Mouse (Mus musculus): Measurements from ENCODE around the gene Tmf1.

Tmf1 gene

DNA sequence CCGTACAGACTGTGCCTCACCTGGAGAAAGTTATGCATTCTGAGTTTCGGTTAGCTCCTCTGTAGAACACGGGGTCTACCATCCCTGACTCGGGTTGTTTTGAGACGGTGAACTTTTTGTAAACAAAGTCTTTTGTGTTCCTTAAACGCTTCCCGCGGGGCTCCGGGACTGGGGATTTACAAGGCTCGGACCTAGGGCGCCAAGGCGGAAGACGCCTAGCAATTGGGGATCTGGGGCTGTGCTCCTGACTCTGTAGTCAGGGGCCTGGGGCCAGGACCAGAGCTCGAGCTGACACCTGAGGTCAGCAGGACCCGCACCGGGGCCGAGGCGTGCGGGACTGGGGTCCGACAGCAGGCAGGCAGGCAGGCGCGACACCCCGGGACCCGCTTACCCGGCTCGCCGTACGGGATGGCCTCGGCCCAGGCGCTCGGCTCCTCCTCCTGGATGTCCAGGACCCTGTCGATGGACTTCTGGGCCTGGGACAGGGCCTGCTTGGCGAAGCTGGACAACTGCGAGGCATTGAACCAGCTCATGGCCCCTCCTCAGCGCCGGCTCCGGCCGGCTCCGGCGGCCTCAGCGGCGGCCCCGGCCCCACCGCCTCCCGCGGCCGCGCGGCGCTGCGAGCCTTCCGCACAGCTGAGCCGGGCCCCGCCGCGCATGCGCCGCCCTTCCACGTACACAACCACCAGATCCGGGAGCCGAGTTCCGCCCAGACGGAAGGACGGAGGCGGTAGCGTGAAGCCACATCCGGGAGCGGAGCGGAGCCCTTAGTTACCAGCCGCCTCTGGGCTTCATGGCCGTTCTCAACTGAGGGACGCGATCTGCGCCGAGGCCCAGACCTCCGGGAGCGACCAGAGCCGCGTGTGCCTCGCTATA lies at the start of gene Tmf1:
Gene Tmf1 (minus strand): TSS at position 632 of the 876 bp plus-strand sequence.
- in situ Hi-C loops (cut with MseI, MboI), result no loop called here

DNA sequence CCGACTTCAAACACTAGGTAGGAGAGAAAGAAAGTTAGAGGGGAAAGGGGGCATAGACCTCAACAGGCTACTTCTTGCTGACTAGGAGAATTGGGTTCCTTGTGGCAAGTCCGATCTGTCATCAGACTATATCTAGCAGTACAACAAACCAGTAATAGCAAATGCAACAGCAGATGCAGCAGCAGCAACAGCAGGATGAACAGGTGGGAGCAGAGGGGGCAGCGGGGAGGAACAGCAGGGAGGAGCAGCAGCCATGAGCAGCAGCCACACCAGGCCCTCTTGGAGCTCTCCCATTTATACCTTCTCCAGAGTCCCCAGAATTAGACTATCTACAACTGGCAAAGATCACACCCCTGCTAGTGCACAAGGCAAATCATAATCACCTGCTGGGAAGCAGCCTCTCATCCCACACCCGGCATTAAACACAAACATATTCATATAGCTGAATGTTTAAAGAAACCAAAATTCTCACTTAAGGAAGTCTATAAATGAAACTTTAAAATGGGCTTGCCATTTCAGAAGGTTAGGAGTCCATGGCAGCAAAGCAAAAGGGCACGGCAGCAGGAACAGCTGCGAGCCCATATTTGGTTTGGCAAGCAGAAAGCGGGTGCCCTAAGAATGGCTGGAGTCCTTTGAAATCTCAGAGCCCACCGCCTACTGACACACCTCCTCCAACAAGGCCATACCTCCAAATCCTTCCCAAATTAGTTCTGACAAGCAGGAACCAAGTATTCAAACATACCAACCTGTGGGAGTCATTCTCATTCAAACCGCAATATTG lies 48.3 kb upstream of the Tmf1 start:
- in situ Hi-C loops (cut with MseI, MboI), result no loop called here

DNA sequence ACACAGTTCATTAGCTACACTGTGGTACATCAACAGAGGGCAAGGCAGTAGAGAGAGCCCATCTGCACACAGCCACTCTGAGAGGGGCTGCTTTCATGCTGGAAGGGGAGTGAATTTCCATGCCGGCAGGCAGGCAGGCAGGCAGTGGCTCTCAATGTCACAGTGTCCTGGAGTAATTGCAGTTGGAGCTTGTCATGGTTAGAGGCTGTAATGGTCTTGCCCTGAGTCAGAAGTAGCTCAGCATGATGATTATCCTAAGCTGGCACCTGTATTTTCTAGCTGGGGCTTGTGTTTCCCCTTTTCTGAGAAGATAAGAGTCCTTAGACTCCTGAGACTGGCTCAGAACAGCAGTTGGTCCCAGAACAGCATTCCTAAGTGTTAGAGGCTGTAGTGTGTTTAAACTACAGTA lies 47.2 kb upstream of the Tmf1 start:
- in situ Hi-C loops (cut with MseI, MboI), result no loop called here

DNA sequence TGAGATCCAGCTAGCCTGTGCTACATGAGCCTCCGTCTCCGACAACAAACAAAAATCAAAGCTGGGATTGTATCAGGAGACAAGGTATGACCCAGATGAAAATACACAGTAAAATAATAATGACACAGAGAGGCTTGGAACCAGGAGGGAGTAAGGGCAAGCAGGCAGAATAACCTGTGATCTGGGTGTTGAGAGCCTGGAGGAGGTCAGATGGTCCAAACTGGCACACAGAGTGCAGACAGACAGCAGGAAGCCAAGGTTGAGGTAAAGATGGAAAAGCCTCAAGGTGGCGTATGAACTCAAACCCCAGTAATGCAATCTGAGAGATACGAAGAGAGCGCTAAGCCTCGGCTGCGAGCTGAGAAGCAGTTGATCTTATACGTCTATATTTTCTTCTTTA lies 45.6 kb upstream of the Tmf1 start:
- in situ Hi-C loops (cut with MseI, MboI), result no loop called here

DNA sequence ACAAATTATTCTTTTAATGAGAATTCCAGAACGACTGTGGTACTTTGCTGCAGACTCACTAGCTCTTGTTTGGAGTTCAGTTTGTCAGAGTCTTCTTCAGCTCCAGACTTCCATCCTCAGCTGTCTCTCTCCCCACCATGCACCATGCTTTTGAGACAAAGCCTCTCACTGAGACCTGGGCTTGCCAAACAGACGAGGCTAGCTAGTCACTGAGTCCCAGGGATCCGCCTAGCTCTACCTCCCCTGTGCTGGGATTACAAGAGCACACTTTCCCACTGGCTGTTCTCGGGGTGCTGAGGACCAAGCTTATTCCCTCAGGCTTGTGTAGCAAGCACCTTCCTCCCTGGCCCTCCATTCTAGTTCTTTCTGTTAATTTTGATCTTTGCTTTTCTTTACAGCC lies 44.6 kb upstream of the Tmf1 start:
- in situ Hi-C loops (cut with MseI, MboI), result no loop called here

DNA sequence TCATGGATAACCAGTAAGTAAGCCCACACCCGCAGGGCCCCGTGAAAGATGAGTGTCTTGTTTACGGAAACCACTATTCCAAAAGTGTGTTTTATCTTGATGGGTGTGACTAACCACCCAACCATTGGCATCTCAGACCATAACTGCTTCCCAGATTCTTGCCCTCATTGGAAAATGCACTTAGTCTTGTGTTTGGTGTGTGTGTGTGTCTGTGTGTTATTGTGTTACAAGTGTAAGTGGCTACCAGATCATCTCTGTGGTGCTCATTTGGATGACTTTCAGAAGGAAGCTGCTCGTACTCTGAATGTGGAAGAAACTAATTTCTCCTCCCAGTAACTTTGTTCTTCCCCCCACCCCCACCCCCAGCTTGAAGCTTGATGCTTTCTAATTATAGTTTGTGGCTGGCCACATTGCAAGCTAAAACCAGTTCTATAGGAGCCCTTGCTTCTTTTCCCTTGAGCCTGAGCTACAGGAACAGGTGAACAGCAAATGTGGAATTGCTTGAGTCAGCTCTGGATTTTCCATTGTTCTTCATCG lies 44.1 kb upstream of the Tmf1 start:
- in situ Hi-C loops (cut with MseI, MboI), result no loop called here

DNA sequence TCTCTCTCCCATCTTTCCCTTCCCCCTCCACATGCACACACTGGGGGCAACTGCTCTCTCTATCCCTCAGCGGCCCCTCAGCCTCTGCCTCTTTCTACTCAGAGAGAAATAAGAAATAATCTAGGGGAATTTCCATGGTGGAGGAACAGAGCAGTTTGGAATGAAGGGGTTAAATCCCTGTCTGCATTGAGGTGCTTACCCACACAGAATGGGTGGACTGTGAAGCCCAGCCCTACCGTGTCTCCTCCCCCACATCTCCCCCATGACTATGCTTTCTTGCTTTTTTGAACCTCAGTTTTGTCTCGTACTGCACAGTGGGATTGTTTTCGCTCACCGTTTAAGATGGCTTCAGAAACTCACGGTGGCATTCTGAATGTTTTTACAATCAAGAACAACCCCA lies 43.4 kb upstream of the Tmf1 start:
- in situ Hi-C loops (cut with MseI, MboI), result no loop called here

DNA sequence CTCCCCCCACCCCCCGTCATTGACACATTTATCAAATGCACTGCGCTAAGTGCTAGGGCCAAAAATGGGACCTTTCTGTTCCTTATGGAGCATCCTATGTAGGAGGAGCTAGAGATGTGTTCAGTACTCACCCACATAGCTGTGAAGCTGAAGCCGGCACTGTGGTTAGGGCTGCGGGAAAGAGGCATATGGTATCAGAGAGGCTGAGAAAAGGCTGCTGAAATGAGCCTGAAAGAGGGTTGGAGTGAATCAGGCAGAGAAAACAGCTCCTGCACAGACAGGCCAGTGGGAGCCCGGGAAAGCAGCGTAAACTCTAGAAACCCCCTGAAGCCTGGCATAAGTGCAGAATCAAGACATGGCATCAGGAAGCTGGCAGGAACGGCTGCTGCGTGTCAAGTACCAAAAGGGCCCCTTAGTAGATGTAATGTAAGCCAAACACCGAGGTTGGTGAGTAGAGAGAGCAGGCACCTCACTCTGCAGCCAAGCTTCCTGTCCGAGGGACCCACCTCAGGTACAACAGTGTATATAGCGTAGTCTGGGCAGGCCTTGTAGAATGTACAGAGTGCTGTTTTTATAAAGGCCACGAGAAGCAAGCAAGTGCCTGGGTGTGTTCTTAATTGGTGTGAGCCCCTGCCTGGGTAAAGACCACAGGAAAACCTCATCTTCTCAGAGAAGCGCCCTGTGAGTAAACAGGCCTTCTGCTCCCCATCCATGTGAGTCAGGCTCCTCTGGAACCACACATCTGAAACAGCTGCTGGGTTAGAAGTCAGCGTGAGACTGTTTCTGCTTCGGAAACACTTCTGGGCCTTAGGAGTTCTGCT lies 42.5 kb upstream of the Tmf1 start:
- in situ Hi-C loops (cut with MseI, MboI), result no loop called here

DNA sequence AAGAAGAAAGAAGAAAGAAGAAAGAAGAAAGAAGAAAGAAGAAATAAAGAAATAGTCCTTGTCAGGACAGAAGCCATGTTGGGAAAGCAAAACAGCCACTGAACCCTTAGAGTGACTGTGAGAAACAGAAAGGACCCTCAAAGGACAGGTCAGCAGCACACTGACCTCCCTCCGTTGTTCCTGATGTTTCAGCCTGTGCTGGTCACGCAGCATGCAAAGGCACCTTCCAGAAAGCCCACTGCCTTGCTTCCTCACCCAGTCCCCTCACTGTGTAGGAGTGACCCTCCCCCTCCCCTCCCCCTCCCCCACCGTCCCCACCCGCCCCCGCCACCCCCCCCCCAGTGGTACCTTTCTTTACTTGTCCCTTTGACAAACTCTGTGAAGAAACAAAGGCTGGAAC lies 41.8 kb upstream of the Tmf1 start:
- in situ Hi-C loops (cut with MseI, MboI), result no loop called here

DNA sequence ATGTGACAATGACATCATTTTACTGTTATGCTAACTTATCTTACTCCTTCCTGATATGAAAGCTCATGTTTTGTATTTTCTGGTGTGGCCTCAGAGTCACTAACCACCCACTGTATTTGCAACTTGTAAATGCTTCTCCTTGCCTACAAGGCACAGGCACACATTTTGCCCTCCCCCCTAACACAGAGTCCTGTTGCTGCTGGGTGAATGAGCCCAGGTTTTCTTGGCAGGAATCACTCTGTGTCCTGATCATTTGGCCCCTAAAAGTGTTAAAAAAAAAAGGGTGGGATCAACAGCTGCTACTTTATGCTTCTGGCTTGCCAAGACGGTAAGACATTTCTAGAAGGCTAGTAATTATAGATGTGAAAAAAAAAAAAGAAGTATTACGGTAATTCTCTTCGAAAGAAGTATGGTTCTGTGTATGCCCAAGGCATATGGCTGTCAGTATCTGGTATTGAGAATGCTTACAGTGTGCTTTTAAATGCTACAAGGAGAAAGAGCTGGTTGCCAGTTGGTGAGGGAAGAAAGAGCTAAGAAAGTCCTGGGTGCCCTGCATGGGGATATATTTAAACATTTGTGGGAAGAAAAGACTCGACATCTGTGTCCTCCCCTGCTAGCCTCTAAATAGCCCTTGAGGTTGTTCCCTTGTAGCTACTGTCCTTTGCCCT lies 37.4 kb upstream of the Tmf1 start:
- in situ Hi-C loops (cut with MseI, MboI), result no loop called here

DNA sequence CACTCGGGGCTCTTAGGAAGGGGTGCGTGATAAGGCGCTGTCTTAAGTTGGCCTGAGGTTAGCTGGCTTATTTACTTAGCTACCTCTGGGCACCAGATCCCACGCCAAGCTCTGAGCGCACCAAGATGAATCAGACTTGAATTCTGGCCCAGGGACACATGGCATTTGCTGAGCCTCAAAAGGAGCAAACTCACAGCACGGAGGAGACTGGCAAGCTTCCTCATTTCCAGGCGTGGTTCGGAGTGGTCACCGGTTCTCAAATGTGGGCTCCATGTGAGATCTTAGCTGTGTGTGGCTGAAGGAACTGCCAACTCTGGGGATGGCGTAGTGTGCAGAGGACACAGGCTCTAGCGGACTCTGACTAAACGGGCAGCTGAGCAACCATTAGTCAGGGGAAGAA lies 33.1 kb upstream of the Tmf1 start:
- in situ Hi-C loops (cut with MseI, MboI), result no loop called here

DNA sequence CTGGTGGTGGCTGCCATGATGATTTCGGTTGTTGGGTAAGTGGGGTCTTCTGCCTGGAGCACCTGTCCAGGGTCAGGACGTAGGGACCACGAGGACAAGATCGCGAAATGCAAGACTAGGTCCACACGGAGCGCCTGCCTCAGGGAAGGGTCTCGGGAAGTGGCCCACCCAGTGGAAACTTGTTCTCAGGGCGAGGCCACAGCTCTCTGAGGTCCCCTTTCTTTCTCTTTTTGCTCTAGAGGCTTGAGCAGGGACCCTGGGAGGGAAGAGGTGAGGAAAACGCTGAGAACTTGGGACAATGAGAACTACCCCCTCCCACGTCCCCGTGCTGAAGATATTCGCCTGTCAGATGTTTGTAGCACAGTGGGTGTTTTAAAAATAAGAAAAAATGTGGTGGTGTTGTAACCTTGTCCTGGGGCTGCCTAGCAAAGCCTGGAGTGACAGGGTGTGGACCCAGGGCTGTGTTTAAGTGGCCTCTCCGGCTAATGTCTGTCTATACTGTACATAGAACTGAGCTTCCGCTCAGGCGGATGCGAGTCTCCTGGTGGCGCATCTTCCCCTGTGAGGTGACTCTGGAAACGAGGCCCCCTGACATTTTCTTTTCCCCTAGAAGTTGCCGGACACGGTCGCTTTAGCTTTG lies 32.2 kb upstream of the Tmf1 start:
- in situ Hi-C loops (cut with MseI, MboI), result no loop called here

DNA sequence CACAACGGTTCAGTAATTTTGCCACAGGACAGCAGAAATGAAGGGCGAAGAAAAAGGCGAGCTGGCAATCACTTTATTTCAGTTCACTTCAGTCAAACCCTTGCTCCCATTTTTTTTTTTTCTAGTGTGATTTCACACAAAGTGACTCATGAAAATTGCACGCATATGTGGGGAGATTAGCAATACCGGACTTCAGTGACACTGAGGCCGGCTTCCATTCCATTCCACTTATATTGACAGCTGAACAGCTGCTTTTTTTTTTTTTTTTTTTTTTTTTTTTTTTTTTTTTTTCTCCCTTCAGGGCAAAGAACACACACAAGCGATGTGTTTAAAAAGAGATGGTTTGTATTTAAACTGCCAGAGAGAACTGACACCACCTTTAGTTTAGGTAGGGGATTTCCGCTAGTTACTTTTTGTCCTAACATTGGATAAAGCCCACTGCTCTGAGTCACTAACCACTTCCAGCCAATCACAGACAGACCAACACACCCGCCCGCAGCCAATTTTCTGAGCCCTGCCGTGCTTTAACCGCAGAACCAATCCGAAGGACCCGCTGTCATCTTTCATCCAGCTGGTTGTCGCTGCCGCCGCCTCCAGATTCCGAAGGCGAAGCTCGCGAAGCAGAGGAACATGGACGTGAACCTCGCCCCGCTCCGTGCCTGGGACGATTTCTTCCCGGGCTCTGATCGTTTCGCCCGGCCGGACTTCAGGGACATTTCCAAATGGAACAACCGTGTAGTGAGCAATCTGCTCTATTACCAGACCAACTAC lies 31.5 kb upstream of the Tmf1 start, which contains the start of gene Arl6ip5:
Gene Arl6ip5 (plus strand): TSS at position 499 of the 771 bp plus-strand sequence.
- in situ Hi-C loops (cut with MseI, MboI), result no loop called here

DNA sequence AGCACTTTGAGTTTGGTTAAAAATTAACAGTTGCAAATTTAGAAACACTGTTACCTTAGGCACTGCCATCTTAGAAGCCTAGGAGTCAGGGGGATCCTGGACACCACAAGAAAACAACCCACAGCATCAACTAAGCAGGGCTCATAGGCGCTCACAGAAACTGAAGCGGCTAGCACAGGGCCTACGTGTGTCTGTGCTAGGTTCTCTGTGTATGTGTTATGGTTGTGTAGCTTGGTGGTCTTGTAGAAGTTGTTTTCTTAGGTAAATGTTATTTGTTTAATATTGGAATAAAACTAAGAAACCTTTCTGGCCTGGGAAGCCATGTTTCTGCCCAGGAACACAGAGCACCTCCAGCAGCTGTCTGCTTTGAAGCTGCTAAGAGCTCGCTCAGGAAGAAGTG lies 30.8 kb upstream of the Tmf1 start:
- in situ Hi-C loops (cut with MseI, MboI), result no loop called here

DNA sequence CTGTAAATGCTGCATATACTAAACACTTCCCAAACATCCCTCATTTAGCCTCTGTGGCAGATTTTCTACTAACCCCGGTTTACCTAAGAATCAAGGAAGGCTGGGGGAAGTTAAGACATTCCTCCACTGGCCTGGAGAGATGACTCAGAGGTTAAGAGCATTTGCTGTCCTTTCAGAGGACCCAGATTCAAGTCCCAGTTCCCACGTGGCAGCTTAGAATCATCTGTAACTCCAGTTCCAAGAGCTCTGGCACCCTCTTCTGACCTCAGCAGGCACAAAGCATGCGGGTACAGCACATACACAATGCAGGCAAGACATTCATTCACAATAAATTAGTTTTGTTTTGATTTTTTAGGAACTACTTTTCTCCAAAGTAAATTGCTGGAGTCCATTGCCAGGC lies 30.3 kb upstream of the Tmf1 start:
- in situ Hi-C loops (cut with MseI, MboI), result no loop called here

DNA sequence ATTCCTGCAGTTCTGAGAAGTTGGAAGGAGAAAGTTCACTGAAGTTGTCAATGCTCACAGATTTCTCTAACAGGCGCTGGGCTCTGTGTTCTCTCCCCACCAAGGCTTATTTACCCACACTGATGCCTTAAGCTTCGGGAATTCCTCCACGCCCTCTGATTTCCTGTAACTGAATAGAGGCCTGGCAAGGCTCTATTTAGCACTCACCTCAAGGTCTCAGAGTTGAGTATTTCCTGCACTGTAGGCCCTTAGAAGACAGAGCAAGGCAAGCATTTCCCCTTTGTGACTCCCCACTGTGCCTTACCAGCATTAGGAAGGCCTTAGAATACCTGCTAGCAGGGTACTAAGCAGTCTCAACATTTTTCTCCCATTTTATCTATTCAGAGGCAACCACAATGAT lies 29.5 kb upstream of the Tmf1 start:
- in situ Hi-C loops (cut with MseI, MboI), result no loop called here

DNA sequence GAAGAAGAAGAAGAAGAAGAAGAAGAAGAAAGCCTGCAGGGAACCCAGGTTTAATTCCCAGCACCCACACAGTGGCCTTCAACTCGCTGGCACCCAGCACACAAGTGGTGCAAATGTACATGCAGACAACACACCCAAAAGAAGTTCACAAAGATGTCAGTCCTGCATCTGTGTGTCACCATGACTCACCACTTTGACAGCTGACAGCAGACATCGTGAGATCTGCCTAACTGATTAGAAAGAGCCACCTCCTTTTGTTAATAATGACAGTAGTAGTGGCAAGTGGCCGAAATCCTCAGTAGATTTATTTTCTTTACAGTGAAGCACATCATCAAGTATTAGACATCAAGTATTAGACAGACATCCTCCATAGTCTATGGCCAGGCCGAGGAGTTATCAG lies 28.2 kb upstream of the Tmf1 start:
- in situ Hi-C loops (cut with MseI, MboI), result no loop called here

DNA sequence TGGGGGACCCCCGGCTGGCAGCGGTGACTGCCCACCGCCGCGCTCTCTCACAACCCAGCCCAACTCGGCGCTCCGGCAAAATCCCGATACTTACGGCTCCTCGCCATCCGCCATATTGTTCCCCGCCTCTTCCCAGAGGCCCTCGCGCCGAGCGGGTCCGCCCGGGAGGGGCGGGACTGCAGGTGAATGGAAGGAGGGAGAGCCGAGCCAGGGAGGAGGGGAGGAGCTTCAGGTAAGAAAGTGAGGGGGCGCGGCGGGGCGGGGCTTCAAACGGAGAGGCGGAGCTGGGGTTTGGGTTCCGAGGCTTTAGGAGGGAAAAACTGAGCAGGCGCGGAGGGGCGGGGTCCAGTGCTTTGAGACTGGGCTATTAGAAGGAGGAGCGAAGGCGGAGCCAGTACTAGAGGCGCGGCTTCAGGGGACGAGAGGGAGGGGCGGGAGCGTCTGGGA lies 26.5 kb upstream of the Tmf1 start, which contains the start of gene Uba3:
Gene Uba3 (minus strand): TSS at position 209 of the 447 bp plus-strand sequence.
- in situ Hi-C loops (cut with MseI, MboI), result no loop called here

DNA sequence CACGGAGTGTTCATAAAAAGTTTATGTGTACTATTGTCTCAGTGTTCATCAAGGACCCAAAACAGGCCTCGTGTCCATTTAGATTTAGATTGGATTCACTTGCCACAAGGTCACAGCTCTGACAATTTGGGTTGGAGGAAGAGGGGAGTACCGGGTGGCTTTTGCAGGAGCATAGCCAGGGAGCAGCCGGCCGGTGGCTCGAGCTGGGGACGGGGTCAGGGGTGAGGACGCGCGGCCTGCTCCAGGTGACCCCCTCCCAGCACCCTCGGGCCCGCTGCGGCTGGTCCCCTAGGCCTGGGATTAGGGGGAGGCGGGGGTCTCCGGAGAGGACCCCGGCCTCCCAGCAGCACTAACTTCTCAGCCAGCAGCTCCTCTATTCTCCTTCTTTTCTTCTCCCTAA lies 26.0 kb upstream of the Tmf1 start:
- in situ Hi-C loops (cut with MseI, MboI), result no loop called here

All from mouse trophoblast stem cell (cell line).